Mouse (Mus musculus) lung, postnatal 0 days (tissue): ENCODE measurements around the gene Atp1b2. TPM values are rescaled to one million over a fixed set of nuclear protein-coding genes. Genes with fewer than 3 reads are reported as not detected.

Experiments
- ATAC-seq: fragments of 200-750 bp; cut with Nextera tagmentation; 2 replicates; pipeline ENCODE4 v1.8.0; 2017; ENCODE audit warnings: moderate library complexity
- DNase-seq: peaks from one replicate; pipeline ENCODE4 v3.0.0-alpha.2; 2016; ENCODE audit warnings: low spot score
- H3K27ac ChIP-seq: fragments of 300-500 bp; sonication (generic); 2 replicates; pipeline ENCODE4 v1.5.1; 2014; ENCODE audit warnings: antibody characterized with exemption, mild to moderate bottlenecking, low read length, mixed read lengths
- H3K27me3 ChIP-seq: fragments of 300-500 bp; sonication (generic); replicated peaks from 2 replicates; pipeline ENCODE4 v1.6.1; 2014; ENCODE audit warnings: low read length, mixed read lengths; ENCODE audit not compliant: insufficient read depth
- H3K36me3 ChIP-seq: fragments of 300-500 bp; sonication (generic); 2 replicates; pipeline ENCODE4 v1.6.1; 2014; ENCODE audit warnings: low read length, mixed read lengths; ENCODE audit not compliant: insufficient read depth
- H3K4me1 ChIP-seq: fragments of 300-500 bp; sonication (generic); 2 replicates; pipeline ENCODE4 v1.6.1; 2014; ENCODE audit warnings: antibody characterized with exemption, low read depth, low read length, mixed read lengths; ENCODE audit not compliant: insufficient read depth
- H3K4me2 ChIP-seq: fragments of 300-500 bp; sonication (generic); replicated peaks from 2 replicates; pipeline ENCODE4 v1.6.1; 2014; ENCODE audit warnings: low read depth, mild to moderate bottlenecking, low read length, moderate library complexity, mixed read lengths
- H3K4me3 ChIP-seq: fragments of 300-500 bp; sonication (generic); 2 replicates; pipeline ENCODE4 v1.5.1; 2014; ENCODE audit warnings: low read depth, low read length
- H3K9ac ChIP-seq: fragments of 300-500 bp; sonication (generic); replicated peaks from 2 replicates; pipeline ENCODE4 v1.6.1; 2014; ENCODE audit warnings: low read depth, mild to moderate bottlenecking
- H3K9me3 ChIP-seq: fragments of 300-500 bp; sonication (generic); 2 replicates; pipeline ENCODE4 v1.6.1; 2016; ENCODE audit warnings: low read length, mixed read lengths
- CTCF ChIP-seq: IDR thresholded peaks from 2 replicates; pipeline ENCODE4 v1.5.1; 2016; ENCODE audit warnings: antibody characterized with exemption, mild to moderate bottlenecking
- EP300 ChIP-seq: IDR thresholded peaks from 2 replicates; pipeline ENCODE4 v1.6.1; 2016; ENCODE audit warnings: antibody characterized with exemption, mild to moderate bottlenecking, control low read depth
- WGBS: fragments of 180-500 bp; shearing (Covaris S2); extraction: QIAGEN DNeasy Blood & Tissue Kit; methylation state at CpG from one replicate; pipeline ENCODE4 v1.1.7; 2014; 5-methylcytosine and 5-hydroxymethylcytosine counted together
- polyA plus RNA-seq: library from polyadenylated mRNA; unstranded; fragments of >200 nt; fragmentation: Nextera tagmentation; extraction: Ambion mirVana; gene quantifications from 2 replicates; pipeline ENCODE4 v1.2.1, GENCODE M21; 2015

Atp1b2 gene
- polyA plus RNA-seq, 1 experiment from 2014 or later: 8.1 TPM

- TF ChIP-seq CTCF (no peak), EP300 (no peak)
- Histone ChIP-seq H3K4me2 (no peak overlapping the region), H3K9ac (no peak overlapping the region), H3K27ac (no peak overlapping the region), H3K27me3 (no peaks in the 10 kb centered on the region), H3K4me1 (peaks cover 8% of the 10 kb centered on the region; the same call in 1 of the 2 replicates), H3K4me3 (no peak overlapping the region), H3K9me3 (no peaks in the 10 kb centered on the region), H3K36me3 (no peaks in the 10 kb centered on the region)
- no peak for ATAC-seq
- no peak for DNase-seq
- 63% methylated on average over 4 of the region's 4 CpGs for WGBS
Observed at GRCm38 (mm10) chr11:69610899-69611298, 5.2 kb upstream of the Atp1b2 start.

- 59% methylated on average over 7 of the region's 7 CpGs for WGBS
- TF ChIP-seq EP300 (no peak), CTCF (no peak)
- H3K4me2 ChIP-seq: no peak overlapping the region
- 0 out of 2 replicates have a peak, but pooled peaks cover 4% of the 10 kb centered on the region for H3K27me3 ChIP-seq
- no peak overlapping the region for H3K4me3 ChIP-seq
- no peak overlapping the region for H3K27ac ChIP-seq
- peaks cover 17% of the 10 kb centered on the region; the same call in 1 of the 2 replicates for H3K4me1 ChIP-seq
- no peaks in the 10 kb centered on the region for H3K36me3 ChIP-seq
- ATAC-seq: no peak
- no peak for DNase-seq
- no peaks in the 10 kb centered on the region for H3K9me3 ChIP-seq
- H3K9ac ChIP-seq: no peak overlapping the region
Observed at GRCm38 (mm10) chr11:69609416-69609815, 3.7 kb upstream of the Atp1b2 start.

DNA sequence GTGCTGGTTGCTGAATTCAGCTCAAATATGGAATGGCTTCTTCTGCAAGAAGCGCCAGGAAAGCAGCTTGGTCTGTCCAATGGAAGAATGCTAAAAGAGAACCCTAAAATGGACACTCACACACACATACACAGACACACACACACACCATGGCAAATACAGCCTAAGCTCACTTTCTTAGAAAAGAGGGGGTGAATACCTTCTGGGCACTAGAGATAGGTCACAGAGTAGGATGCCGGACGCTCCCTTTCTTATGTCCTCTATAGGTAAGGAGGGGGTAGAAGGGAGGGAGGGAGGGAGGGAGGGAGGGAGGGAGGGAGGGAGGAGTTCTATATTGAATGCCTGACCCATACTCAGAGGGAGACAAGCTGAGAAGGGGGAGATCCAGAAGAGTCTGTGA, 2.8 kb upstream of the Atp1b2 start:
- 75% methylated on average over 3 of the region's 3 CpGs for WGBS
- TF ChIP-seq EP300: no peak
- no peak for TF ChIP-seq CTCF
- no peak overlapping the region for H3K27ac ChIP-seq
- 0 out of 2 replicates have a peak, but pooled peaks cover 4% of the 10 kb centered on the region for H3K27me3 ChIP-seq
- DNase-seq: no peak
- no peak overlapping the region for H3K9ac ChIP-seq
- no peak for ATAC-seq
- H3K36me3 ChIP-seq: no peaks in the 10 kb centered on the region
- H3K9me3 ChIP-seq: no peaks in the 10 kb centered on the region
- H3K4me1 ChIP-seq: peaks cover 14% of the 10 kb centered on the region; the same call in 1 of the 2 replicates
- no peak overlapping the region for H3K4me3 ChIP-seq
- no peak overlapping the region for H3K4me2 ChIP-seq

DNA sequence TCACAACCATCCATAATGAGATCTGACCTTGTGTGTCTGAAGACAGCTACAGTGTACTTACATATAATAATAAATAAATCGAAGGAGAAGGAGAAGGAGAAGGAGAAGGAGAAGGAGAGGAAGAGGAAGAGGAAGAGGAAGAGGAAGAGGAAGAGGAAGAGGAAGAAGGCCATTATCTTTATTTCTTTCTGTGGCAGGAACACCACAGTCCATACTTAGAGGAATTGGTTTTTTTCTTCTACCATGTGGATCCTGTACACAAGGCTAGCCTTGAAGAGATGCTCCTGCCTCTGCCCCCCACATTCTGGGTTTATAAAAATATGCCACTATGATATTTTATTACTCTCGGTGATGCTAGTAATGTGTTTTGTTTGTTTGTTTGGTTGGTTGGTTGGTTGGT, 1.1 kb upstream of the Atp1b2 start:
- no peaks in the 10 kb centered on the region for H3K9me3 ChIP-seq
- H3K36me3 ChIP-seq: no peaks in the 10 kb centered on the region
- H3K4me3 ChIP-seq: no peak overlapping the region
- H3K4me1 ChIP-seq: peaks cover 13% of the 10 kb centered on the region; the same call in 1 of the 2 replicates
- no peak overlapping the region for H3K27ac ChIP-seq
- 73% methylated on average over 2 of the region's 2 CpGs for WGBS
- no peak overlapping the region for H3K9ac ChIP-seq
- DNase-seq (no peak), ATAC-seq (no peak)
- TF ChIP-seq CTCF (no peak), EP300 (no peak)
- H3K27me3 ChIP-seq: 0 out of 2 replicates have a peak, but pooled peaks cover 4% of the 10 kb centered on the region
- H3K4me2 ChIP-seq: no peak overlapping the region

- WGBS: 66% methylated on average over 2 of the region's 2 CpGs
- H3K4me2 ChIP-seq: peak overlapping the region; percentile 96
- H3K4me1 ChIP-seq: peaks cover 13% of the 10 kb centered on the region; the same call in 1 of the 2 replicates
- no peak overlapping the region for H3K9ac ChIP-seq
- no peak overlapping the region for H3K27ac ChIP-seq
- TF ChIP-seq CTCF (no peak), EP300 (no peak)
- 0 out of 2 replicates have a peak, but pooled peaks cover 4% of the 10 kb centered on the region for H3K27me3 ChIP-seq
- ATAC-seq (no peak), DNase-seq (no peak)
- H3K9me3 ChIP-seq: no peaks in the 10 kb centered on the region
- peak overlapping the region; percentile 53; the same call in 1 of the 2 replicates for H3K4me3 ChIP-seq
- no peaks in the 10 kb centered on the region for H3K36me3 ChIP-seq
Observed at GRCm38 (mm10) chr11:69606491-69606795, 701 bp upstream of the Atp1b2 start.

DNA sequence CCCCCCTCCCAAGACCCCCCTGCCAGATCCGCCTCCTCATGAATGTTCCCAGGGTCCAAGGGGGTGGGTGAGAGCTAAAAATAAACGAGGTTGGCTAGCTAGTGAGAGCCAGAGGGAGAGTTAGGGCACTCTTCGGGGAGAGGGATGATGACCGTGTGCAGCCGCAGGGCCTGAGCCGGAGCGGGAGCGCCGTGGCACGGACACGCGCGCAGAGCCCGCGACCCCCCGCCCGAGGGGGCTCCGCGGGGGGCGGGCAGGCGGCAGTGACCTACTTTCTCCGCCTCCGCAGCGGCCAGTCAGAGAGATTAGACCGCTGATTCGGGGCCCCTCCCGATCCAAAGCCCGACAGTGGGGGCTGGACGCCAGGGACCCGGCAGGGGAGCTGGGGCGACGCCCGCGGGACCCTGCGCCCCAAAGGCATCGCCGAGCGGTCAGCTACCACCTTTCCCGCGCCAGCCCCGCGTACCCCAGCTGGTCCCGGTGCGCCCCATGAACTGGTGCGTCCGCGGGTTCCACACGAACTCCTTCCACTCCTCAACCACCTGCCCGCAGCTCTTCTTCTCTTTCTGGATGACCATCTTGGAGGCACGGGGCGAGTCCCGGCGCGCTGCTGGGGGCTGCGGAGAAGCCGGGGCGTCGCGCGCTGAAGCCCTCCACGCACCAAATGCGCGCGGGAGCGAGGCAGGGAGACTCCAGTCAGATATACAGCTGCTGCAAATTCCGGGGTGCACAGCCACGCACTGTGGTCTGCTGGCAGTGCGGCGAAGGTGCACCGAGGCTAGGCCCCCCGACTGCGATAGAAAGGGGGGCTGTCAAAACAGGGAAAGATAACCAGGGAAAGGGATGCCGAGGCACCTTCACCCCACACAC, 712 bp downstream of the Atp1b2 start:
- DNase-seq: peak; percentile 34
- WGBS: 2% methylated on average over 62 of the region's 73 CpGs

More for the DNA sequence above, 712 bp downstream of the Atp1b2 start:
- H3K27me3 ChIP-seq: 0 out of 2 replicates have a peak, but pooled peaks cover 4% of the 10 kb centered on the region
- H3K36me3 ChIP-seq: no peaks in the 10 kb centered on the region
- ATAC-seq: peak; percentile 23
- peak overlapping the region; percentile 96 for H3K4me2 ChIP-seq
- H3K9me3 ChIP-seq: no peaks in the 10 kb centered on the region
- peak overlapping the region; percentile 53 for H3K4me3 ChIP-seq
- H3K27ac ChIP-seq: peak overlapping the region; percentile 16; the same call in 1 of the 2 replicates
- peaks cover 18% of the 10 kb centered on the region; the same call in 1 of the 2 replicates for H3K4me1 ChIP-seq
- TF ChIP-seq CTCF (no peak), EP300 (no peak)
- H3K9ac ChIP-seq: peak overlapping the region; percentile 30; the same call in 1 of the 2 replicates
